Mouse (Mus musculus) lung, embryonic 14.5 days (tissue): ENCODE results near the gene Cabp4. TPM values are rescaled to one million over a fixed set of nuclear protein-coding genes. Genes with fewer than 3 reads are reported as not detected.

Experiments used
- ATAC-seq: fragments of 200-750 bp; cut with Nextera tagmentation; 2 replicates; pipeline ENCODE4 v1.8.0; 2017; ENCODE audit warnings: mild to moderate bottlenecking, moderate TSS enrichment, moderate library complexity; ENCODE audit not compliant: insufficient read depth
- DNase-seq: peaks from one replicate; pipeline ENCODE4 v3.0.0-alpha.2; 2015
- H3K27ac ChIP-seq: fragments of 300-500 bp; sonication (generic); 2 replicates; pipeline ENCODE4 v1.5.1; 2014; ENCODE audit warnings: low read depth, mild to moderate bottlenecking, moderate library complexity
- H3K27me3 ChIP-seq: fragments of 300-500 bp; sonication (generic); 2 replicates; pipeline ENCODE4 v1.6.1; 2014; ENCODE audit warnings: low read length, control low read depth; ENCODE audit not compliant: insufficient read depth
- H3K36me3 ChIP-seq: fragments of 300-500 bp; sonication (generic); 2 replicates; pipeline ENCODE4 v1.6.1; 2014; ENCODE audit warnings: control low read depth; ENCODE audit not compliant: insufficient read depth
- H3K4me1 ChIP-seq: fragments of 300-500 bp; sonication (generic); 2 replicates; pipeline ENCODE4 v1.6.1; 2014; ENCODE audit warnings: antibody characterized with exemption, control low read depth; ENCODE audit not compliant: insufficient read depth
- H3K4me2 ChIP-seq: fragments of 300-500 bp; sonication (generic); 2 replicates; pipeline ENCODE4 v1.6.1; 2014; ENCODE audit warnings: mild to moderate bottlenecking
- H3K4me3 ChIP-seq: fragments of 300-500 bp; sonication (generic); 2 replicates; pipeline ENCODE4 v1.5.1; 2014; ENCODE audit warnings: low read depth, low read length
- H3K9ac ChIP-seq: fragments of 300-500 bp; sonication (generic); 2 replicates; pipeline ENCODE4 v1.6.1; 2014
- H3K9me3 ChIP-seq: fragments of 300-500 bp; sonication (generic); 2 replicates; pipeline ENCODE4 v1.6.1; 2016; ENCODE audit warnings: low read depth, low read length, control low read depth
- CTCF ChIP-seq: IDR thresholded peaks from 2 replicates; pipeline ENCODE4 v1.5.1; 2016; ENCODE audit warnings: antibody characterized with exemption, low read depth
- WGBS: fragments of 180-500 bp; shearing (Covaris S2); extraction: QIAGEN DNeasy Blood & Tissue Kit; methylation state at CpG from one replicate; pipeline ENCODE4 v1.1.7; 2014; 5-methylcytosine and 5-hydroxymethylcytosine counted together
- polyA plus RNA-seq: library from polyadenylated mRNA; unstranded; fragments of >200 nt; fragmentation: Nextera tagmentation; extraction: Ambion mirVana; gene quantifications from 2 replicates; pipeline ENCODE4 v1.2.1, GENCODE M21; 2014

Gene Cabp4
- polyA plus RNA-seq, 1 experiment from 2014 or later: 0.09 TPM

DNA sequence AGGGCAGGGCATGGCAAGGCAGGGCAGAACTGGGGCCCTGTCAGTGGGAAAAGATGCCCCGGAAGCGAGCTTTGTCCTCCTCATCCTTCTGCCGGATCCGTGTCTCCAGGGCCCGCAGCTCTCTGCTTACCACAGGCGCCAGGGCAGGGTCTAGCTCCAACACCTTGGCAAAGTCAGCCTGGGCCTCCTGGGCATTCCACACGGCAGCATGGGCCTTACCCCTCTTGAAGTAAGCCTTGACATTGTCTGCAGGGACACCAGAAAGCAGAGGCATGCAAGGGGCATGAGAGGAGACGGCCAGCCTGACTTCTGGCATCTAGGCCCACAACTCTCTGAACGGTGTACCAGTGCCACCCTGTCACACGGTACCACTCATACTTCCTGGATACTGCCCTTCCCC, 29.3 kb downstream of the Cabp4 start:
- Histone ChIP-seq H3K27me3 (no peaks in the 10 kb centered on the region), H3K4me3 (no peak overlapping the region), H3K36me3 (peaks cover 66% of the 10 kb centered on the region), H3K9me3 (no peaks in the 10 kb centered on the region), H3K4me2 (no peak overlapping the region), H3K27ac (no peak overlapping the region), H3K9ac (no peak overlapping the region), H3K4me1 (no peaks in the 10 kb centered on the region)
- no peak for TF ChIP-seq CTCF
- WGBS: 77% methylated on average over 10 of the region's 10 CpGs
- ATAC-seq: no peak
- no peak for DNase-seq

- Histone ChIP-seq H3K4me2 (peak overlapping the region; percentile 11; the same call in 1 of the 2 replicates), H3K4me3 (no peak overlapping the region), H3K27ac (no peak overlapping the region), H3K9ac (no peak overlapping the region), H3K9me3 (no peaks in the 10 kb centered on the region), H3K36me3 (peaks cover 63% of the 10 kb centered on the region), H3K4me1 (no peaks in the 10 kb centered on the region), H3K27me3 (no peaks in the 10 kb centered on the region)
- DNase-seq (no peak), ATAC-seq (peak; percentile 23)
- WGBS: 22% methylated on average over 5 of the region's 5 CpGs
- TF ChIP-seq CTCF: no peak
These were observed 30.0 kb downstream of the Cabp4 start for GRCm38 (mm10) chr19:4113806-4114230.

GRCm38 (mm10) chr19:4113186-4113805, 30.5 kb downstream of the Cabp4 start:
- H3K36me3 ChIP-seq: peaks cover 63% of the 10 kb centered on the region
- WGBS: 61% methylated on average over 13 of the region's 13 CpGs

DNA sequence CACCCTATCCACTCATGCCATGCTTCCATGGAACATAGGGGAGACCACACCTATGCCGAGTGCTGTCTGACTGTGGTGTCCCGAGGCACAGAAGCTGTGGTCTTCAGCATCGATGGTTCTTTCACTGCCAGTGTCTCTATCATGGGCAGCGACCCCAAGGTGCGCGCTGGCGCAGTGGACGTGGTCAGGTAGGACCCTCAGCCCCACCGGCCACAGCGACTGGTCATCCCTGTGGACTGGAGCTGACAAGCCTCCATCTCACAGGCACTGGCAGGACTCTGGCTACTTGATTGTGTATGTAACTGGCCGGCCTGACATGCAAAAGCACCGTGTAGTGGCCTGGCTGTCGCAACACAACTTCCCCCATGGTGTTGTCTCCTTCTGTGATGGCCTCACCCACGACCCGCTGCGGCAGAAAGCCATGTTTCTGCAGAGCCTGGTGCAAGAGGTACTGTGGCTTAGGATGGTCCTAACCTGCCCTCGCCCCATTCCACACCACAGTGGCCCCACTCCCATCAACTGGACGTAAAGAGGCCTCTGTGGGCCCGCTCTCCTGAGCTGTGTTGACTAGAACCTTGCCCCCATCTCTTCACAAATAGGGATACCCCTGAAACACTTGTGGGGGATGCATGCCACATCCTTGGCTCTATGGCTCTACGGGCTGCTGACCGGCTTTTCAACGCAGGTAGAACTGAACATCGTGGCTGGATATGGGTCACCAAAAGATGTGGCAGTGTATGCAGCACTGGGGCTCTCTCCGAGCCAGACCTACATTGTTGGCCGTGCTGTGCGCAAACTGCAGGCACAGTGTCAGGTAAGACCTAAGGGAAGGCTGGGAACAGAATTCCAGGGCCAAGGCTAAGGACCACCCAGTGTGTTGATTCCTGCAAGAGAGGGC, 31.5 kb downstream of the Cabp4 start:
- Histone ChIP-seq H3K4me2 (no peak overlapping the region), H3K9me3 (no peaks in the 10 kb centered on the region), H3K27me3 (no peaks in the 10 kb centered on the region), H3K27ac (no peak overlapping the region), H3K36me3 (peaks cover 54% of the 10 kb centered on the region), H3K4me1 (no peaks in the 10 kb centered on the region), H3K4me3 (no peak overlapping the region), H3K9ac (no peak overlapping the region)
- no peak for DNase-seq
- ATAC-seq: no peak
- no peak for TF ChIP-seq CTCF
- WGBS: 94% methylated on average over 26 of the region's 26 CpGs

More at GRCm38 (mm10) chr19:4113186-4113805, 30.5 kb downstream of the Cabp4 start:
- H3K27ac ChIP-seq: no peak overlapping the region
- H3K4me2 ChIP-seq: 0 out of 2 replicates have a peak overlapping the region, but pooled peaks have one; percentile 11
- no peaks in the 10 kb centered on the region for H3K4me1 ChIP-seq
- no peak overlapping the region for H3K9ac ChIP-seq
- DNase-seq (peak; percentile 58), ATAC-seq (peak; percentile 64; the same call in 1 of the 2 replicates)
- H3K4me3 ChIP-seq: no peak overlapping the region
- no peaks in the 10 kb centered on the region for H3K27me3 ChIP-seq
- TF ChIP-seq CTCF: no peak
- no peaks in the 10 kb centered on the region for H3K9me3 ChIP-seq

DNA sequence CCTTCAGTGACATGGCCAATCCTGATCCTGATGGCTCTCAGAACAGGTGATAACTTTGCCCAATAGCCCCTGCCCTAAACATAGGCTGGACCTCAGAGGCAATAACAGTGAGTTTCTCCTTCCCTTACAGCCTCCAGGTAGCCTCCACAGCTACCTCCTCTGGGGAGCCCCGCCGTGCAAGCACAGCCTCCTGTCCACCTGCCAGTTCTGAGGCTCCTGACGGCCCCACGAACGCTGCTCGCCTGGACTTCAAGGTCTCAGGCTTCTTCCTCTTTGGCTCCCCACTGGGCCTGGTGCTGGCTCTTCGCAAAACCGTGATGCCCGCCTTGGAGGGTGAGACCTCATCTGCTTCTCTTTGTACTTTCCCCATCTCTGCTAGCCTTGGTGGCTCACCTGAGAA, 35.3 kb downstream of the Cabp4 start:
- DNase-seq (no peak), ATAC-seq (no peak)
- no peak overlapping the region for H3K4me2 ChIP-seq
- no peak overlapping the region for H3K27ac ChIP-seq
- H3K9me3 ChIP-seq: no peaks in the 10 kb centered on the region
- H3K27me3 ChIP-seq: no peaks in the 10 kb centered on the region
- no peaks in the 10 kb centered on the region for H3K4me1 ChIP-seq
- 82% methylated on average over 9 of the region's 9 CpGs for WGBS
- H3K36me3 ChIP-seq: peaks cover 17% of the 10 kb centered on the region; the same call in 1 of the 2 replicates
- no peak overlapping the region for H3K9ac ChIP-seq
- H3K4me3 ChIP-seq: no peak overlapping the region
- TF ChIP-seq CTCF: no peak

DNA sequence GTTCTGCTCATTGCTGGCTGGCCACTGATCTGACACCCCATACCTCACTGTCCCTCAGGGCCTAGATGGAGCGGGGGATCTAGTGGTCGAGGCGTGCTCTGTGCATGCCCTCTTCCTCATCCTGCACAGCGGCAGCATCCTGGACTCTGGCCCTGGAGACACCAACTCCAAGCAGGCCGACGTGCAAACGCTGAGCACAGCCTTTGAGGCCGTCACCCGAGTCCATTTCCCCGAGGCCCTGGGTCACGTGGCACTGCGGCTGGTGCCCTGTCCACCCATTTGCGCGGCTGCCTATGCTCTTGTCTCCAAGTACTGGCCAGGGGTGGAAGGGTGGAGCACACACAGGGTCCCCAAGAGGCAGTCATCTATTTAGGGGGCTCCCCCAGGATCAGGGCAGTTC, 37.2 kb downstream of the Cabp4 start:
- no peak for DNase-seq
- ATAC-seq: no peak
- H3K27ac ChIP-seq: no peak overlapping the region
- no peaks in the 10 kb centered on the region for H3K9me3 ChIP-seq
- WGBS: 86% methylated on average over 14 of the region's 14 CpGs
- H3K4me2 ChIP-seq: no peak overlapping the region
- H3K4me3 ChIP-seq: no peak overlapping the region
- peaks cover 6% of the 10 kb centered on the region for H3K27me3 ChIP-seq
- H3K9ac ChIP-seq: no peak overlapping the region
- TF ChIP-seq CTCF: no peak
- H3K36me3 ChIP-seq: no peaks in the 10 kb centered on the region
- no peaks in the 10 kb centered on the region for H3K4me1 ChIP-seq

GRCm38 (mm10) chr19:4104675-4105194, 39.1 kb downstream of the Cabp4 start:
- Histone ChIP-seq H3K36me3 (no peaks in the 10 kb centered on the region), H3K4me3 (no peak overlapping the region), H3K27ac (no peak overlapping the region), H3K9ac (no peak overlapping the region), H3K9me3 (no peaks in the 10 kb centered on the region), H3K4me1 (peaks cover 7% of the 10 kb centered on the region; the same call in 1 of the 2 replicates), H3K4me2 (no peak overlapping the region), H3K27me3 (peaks cover 26% of the 10 kb centered on the region)
- 88% methylated on average over 16 of the region's 16 CpGs for WGBS
- DNase-seq (no peak), ATAC-seq (no peak)
- no peak for TF ChIP-seq CTCF
